Mouse (Mus musculus): ENCODE results near the gene Dab1.

GRCm38 (mm10) chr4:104442925-104443747, 824.0 kb downstream of the Dab1 start:
- TF ChIP-seq POLR2A (IDR thresholded peaks at IDR 0.05; ENCODE audit: control insufficient read depth in 1 of 2, insufficient read depth in 1 of 2, low read depth in 1 of 2, low read length in 2 of 2, poor library complexity in 1 of 2) (no peak), POLR2AphosphoS2 (IDR thresholded peaks at IDR 0.05; ENCODE audit: low read length) (no peak), MYC (IDR thresholded peaks at IDR 0.05; ENCODE audit: low read depth, low read length) (no peak), MAX (IDR thresholded peaks at IDR 0.05; ENCODE audit: low read length) (no peak), RCOR1 (IDR thresholded peaks at IDR 0.05; ENCODE audit: low read depth, low read length) (no peak), RAD21 (IDR thresholded peaks at IDR 0.05; ENCODE audit: low read depth, low read length) (no peak), CTCF (IDR thresholded peaks at IDR 0.05 in 2 of 3, conservative IDR thresholded peaks at IDR 0.05 in 1 of 3; ENCODE audit: control insufficient read depth in 1 of 3, insufficient read depth in 1 of 3, low read depth in 2 of 3, low read length in 3 of 3, poor library complexity in 1 of 3, severe bottlenecking in 1 of 3) (no peak), ZC3H11A (IDR thresholded peaks at IDR 0.05; ENCODE audit: low read depth, low read length) (no peak), MAFK (IDR thresholded peaks at IDR 0.05; ENCODE audit: borderline replicate concordance, low read depth, low read length) (no peak), UBTF (IDR thresholded peaks at IDR 0.05; ENCODE audit: borderline replicate concordance, insufficient read depth, low read depth, low read length) (no peak), ETS1 (IDR thresholded peaks at IDR 0.05; ENCODE audit: low read depth, low read length) (no peak), TCF12 (IDR thresholded peaks at IDR 0.05; ENCODE audit: low read depth, low read length) (no peak), HCFC1 (IDR thresholded peaks at IDR 0.05; ENCODE audit: low read depth, low read length) (no peak), JUND (IDR thresholded peaks at IDR 0.05; ENCODE audit: low read depth, low read length) (no peak)

Data from MEL (cell line).